Mouse (Mus musculus): ENCODE results near the gene Grhpr.

- TF ChIP-seq CTCF (IDR thresholded peaks at IDR 0.05; ENCODE audit: low read depth) (no peak), EP300 (IDR thresholded peaks at IDR 0.05; ENCODE audit: low read depth) (no peak)
Observed at GRCm38 (mm10) chr4:45034693-45035628, 53.8 kb downstream of the Grhpr start.
